26 mouse cellular contexts compared by ENCODE assay signal in the genomic region with DNA sequence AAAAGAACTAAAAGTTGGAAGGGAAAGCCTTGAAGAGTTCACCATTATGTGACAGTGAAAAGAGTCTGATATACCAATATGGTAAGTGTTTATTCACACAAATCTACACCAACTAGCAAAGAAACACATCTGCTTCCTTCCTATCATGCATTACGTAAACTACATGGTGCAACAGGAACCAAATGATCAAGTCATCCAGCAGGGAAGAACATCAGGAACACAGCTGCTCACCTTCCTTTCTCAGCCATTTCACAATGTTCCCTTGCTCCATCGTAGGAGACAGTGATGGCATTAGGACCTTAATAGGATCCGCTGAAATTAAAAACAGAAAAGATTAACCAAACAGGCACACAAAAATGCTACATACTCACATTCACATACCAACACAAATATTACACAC. TPM values are rescaled to one million over a fixed set of nuclear protein-coding genes. Genes with fewer than 3 reads are reported as not detected.
DNase-seq lines count a peak whose midpoint lies in the region; ATAC-seq and TF ChIP-seq lines count a peak whose summit lies in the region.
"Had no signal": no experiment of that assay in that cellular context is flagged by ENCODE, and none has a peak within 500 bp of the region (broad histone marks: within the 10 kb centered on the region; RNA-seq: fewer than 3 reads in every experiment).

No protein-coding gene starts in this region.

- no peak overlapping the region for H3K4me3 ChIP-seq in lung, embryonic 16.5 days (ENCODE audit: low read length)
- H3K4me3 ChIP-seq in lung, adult 2 months (replicated peaks; ENCODE audit: extremely low read depth, low read depth, low read length): no peak overlapping the region
- H3K4me3 ChIP-seq: forebrain, embryonic 10.5 days; forebrain, embryonic 13.5 days; heart, embryonic 12.5 days; heart, embryonic 15.5 days; hindbrain, embryonic 10.5 days; hindbrain, embryonic 13.5 days had no signal

- H3K9me3 ChIP-seq in lung, embryonic 16.5 days (ENCODE audit: control insufficient read depth, low read length): no peaks in the 10 kb centered on the region
- H3K9me3 ChIP-seq: forebrain, embryonic 10.5 days; forebrain, embryonic 13.5 days; heart, embryonic 12.5 days; heart, embryonic 15.5 days; hindbrain, embryonic 10.5 days; hindbrain, embryonic 13.5 days had no signal

- no peak overlapping the region for H3K4me2 ChIP-seq in lung, embryonic 16.5 days (ENCODE audit: low read depth, low read length)
- H3K4me2 ChIP-seq: forebrain, embryonic 13.5 days; heart, embryonic 12.5 days; heart, embryonic 15.5 days; hindbrain, embryonic 13.5 days had no signal

- no peaks in the 10 kb centered on the region; the same call in 1 of the 2 replicates for H3K36me3 ChIP-seq in lung, embryonic 16.5 days (ENCODE audit: control insufficient read depth, insufficient read depth, low read length)
- H3K36me3 ChIP-seq: forebrain, embryonic 10.5 days; heart, embryonic 12.5 days; heart, embryonic 15.5 days; hindbrain, embryonic 13.5 days had no signal

- no peak for TF ChIP-seq CTCF in lung, adult 2 months (IDR thresholded peaks at IDR 0.05; ENCODE audit: insufficient read depth, low read length)

- TF ChIP-seq POLR2A in lung, adult 2 months (IDR thresholded peaks at IDR 0.05; ENCODE audit: borderline replicate concordance, extremely low read depth, low read depth, low read length): no peak

- DNase-seq in lung, adult 2 months: no peak
- peak; percentile 52 for DNase-seq in 416B (ENCODE audit: low read depth)
- DNase-seq in lung, postnatal 25 days (ENCODE audit: low spot score): peak; percentile 26
- no peak for DNase-seq in B cell, adult 2 months
- DNase-seq in cerebellum, adult 8-10 months: no peak
- DNase-seq: adrenal gland, adult 2 months; adrenal gland, postnatal 14 days; cerebellum, adult 11-12 months; cerebellum, adult 9-10 months; cerebellum, postnatal 14 days; gastrocnemius, postnatal 10 days; gastrocnemius, postnatal 36 days; heart, adult 11 months; heart, postnatal 10 days; heart, postnatal 36 days had no signal

- H3K4me1 ChIP-seq in lung, embryonic 16.5 days (replicated peaks; ENCODE audit: control insufficient read depth, insufficient read depth, low read length): peaks cover 10% of the 10 kb centered on the region
- peaks cover 7% of the 10 kb centered on the region for H3K4me1 ChIP-seq in lung, adult 2 months (ENCODE audit: control insufficient read depth, insufficient read depth, low read length)

- no peaks in the 10 kb centered on the region for H3K27me3 ChIP-seq in lung, embryonic 16.5 days (ENCODE audit: control insufficient read depth, insufficient read depth, low read depth, low read length)
- H3K27me3 ChIP-seq: forebrain, embryonic 13.5 days; heart, embryonic 12.5 days; heart, embryonic 15.5 days; hindbrain, embryonic 13.5 days had no signal

- WGBS in lung, embryonic 16.5 days: 65% methylated on average over 3 of the region's 3 CpGs
- 65% methylated on average over 3 of the region's 3 CpGs for WGBS in lung, adult 2 months

- no peak overlapping the region for H3K9ac ChIP-seq in lung, embryonic 16.5 days (ENCODE audit: low read length)
- H3K9ac ChIP-seq: forebrain, embryonic 13.5 days; heart, embryonic 12.5 days; heart, embryonic 15.5 days; hindbrain, embryonic 13.5 days had no signal

- ATAC-seq in lung, embryonic 16.5 days (ENCODE audit: low read depth): peak; percentile 43; the same call in 1 of the 2 replicates
- ATAC-seq in megakaryocyte progenitor cell, adult 5-6 weeks (replicated peaks; ENCODE audit: poor library complexity): peak; percentile 82
- ATAC-seq: CD4-positive, CD25-positive, alpha-beta regulatory T cell, adult 4 months; forebrain, embryonic 13.5 days; forebrain, embryonic 16.5 days; hindbrain, embryonic 16.5 days had no signal

- no peak overlapping the region; the same call in 1 of the 2 replicates for H3K27ac ChIP-seq in lung, embryonic 16.5 days (ENCODE audit: low read length)
- H3K27ac ChIP-seq: forebrain, embryonic 10.5 days; forebrain, embryonic 13.5 days; heart, embryonic 15.5 days; hindbrain, embryonic 10.5 days; hindbrain, embryonic 13.5 days had no signal

RNA-seq across cellular contexts. Expression of a gene that starts 15.0 kb away (rescaled TPM):
- polyA plus RNA-seq in lung, embryonic 16.5 days (2015; fragmentation: Nextera tagmentation; extraction: Ambion mirVana): 40.1 and 42.4 TPM in 2 replicates
- polyA plus RNA-seq in lung, adult 2 months (2012; rRNA removed): 10.8 and 16.0 TPM in 2 replicates
- 17.9 and 20.9 TPM in 2 replicates for total RNA-seq in megakaryocyte progenitor cell, adult 5-6 weeks (2015)
- total RNA-seq in megakaryocyte progenitor cell, adult 5-6 weeks (2017): 28.7 and 29.1 TPM in 2 replicates

RNA-seq across cellular contexts. Expression of a gene that starts 15.2 kb away (rescaled TPM):
- polyA plus RNA-seq in lung, embryonic 16.5 days (2015; fragmentation: Nextera tagmentation; extraction: Ambion mirVana): 74.4 and 81.8 TPM in 2 replicates
- 12.0 and 13.7 TPM in 2 replicates for polyA plus RNA-seq in lung, adult 2 months (2012; rRNA removed)
- 47.0 and 66.0 TPM in 2 replicates for total RNA-seq in megakaryocyte progenitor cell, adult 5-6 weeks (2015)
- total RNA-seq in megakaryocyte progenitor cell, adult 5-6 weeks (2017): 31.7 and 35.1 TPM in 2 replicates

Comparison
In these comparisons a context has a peak if more than half of its experiments do, and no peak if none do; other contexts are left out.
1. DNase-seq: peak in 416B (single experiment) and lung, postnatal 25 days (single experiment); none in lung, adult 2 months (single experiment), B cell, adult 2 months (0 of 2) and cerebellum, adult 8-10 months (single experiment).